Mouse (Mus musculus): Measurements from ENCODE around the gene Smok2b.
"Not testable (repeated sequence)": the region's sequence is repeated elsewhere in the genome, so short reads cannot be mapped to it uniquely, and the experiment has no call there.

The Smok2b gene

GRCm38 (mm10) chr17:13240807-13241727, 11.0 kb downstream of the Smok2b start:
- DNase-seq (ENCODE audit: low spot score), result not testable (repeated sequence)

DNA sequence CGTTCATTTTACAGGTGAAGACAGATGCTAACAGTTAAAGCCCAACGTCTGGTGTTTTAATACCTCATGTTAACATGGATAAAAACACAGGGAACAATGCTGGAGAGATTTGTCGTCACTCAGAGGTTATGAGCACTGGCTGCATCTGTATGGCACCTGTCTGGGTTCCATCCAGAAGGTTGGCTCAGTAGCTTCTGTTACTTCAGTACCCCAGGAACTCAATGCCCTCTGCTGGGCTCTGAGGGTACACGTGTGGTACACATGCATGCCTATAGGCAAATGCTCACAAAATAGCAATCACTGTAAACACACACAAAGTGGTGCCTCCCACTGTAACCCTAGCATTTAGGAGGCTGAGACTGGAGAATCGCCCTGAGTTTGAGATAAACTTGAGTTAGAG, 24.7 kb downstream of the Smok2b start:
- not testable (repeated sequence) for DNase-seq (ENCODE audit: low spot score)
